Comparison of ENCODE assay signal across 15 mouse cellular contexts in the genomic region with DNA sequence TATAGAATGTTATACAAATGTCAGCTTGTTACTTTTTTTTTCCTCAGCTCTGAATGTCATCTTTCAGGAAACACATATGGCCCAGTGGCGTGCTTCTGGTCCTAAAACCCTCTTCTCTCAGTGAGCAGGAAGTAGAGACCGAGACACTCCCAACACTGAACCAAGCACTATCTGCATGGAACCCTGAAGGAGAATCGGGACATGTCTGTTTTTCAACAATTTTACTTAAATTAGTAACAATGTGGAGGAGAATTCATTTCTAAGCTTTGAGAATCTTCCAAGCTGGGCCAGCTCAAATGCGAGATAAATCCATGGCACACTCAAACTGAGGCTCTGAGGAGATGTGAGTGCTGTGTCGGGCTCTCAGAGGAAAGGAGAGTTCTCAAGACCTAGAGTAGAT.
"Had no signal": no experiment of that assay in that cellular context is flagged by ENCODE, and none has a peak within 500 bp of the region (broad histone marks: within the 10 kb centered on the region; RNA-seq: fewer than 3 reads in every experiment).

No protein-coding gene starts in this region.

- H3K4me2 ChIP-seq: limb, embryonic 15.5 days; liver, embryonic 12.5 days; lung, embryonic 14.5 days; neural tube, embryonic 12.5 days; stomach, embryonic 15.5 days had no signal

- H3K27me3 ChIP-seq: limb, embryonic 15.5 days; liver, embryonic 12.5 days; neural tube, embryonic 12.5 days; stomach, embryonic 15.5 days had no signal

- ATAC-seq: liver, embryonic 12.5 days had no signal

- H3K9ac ChIP-seq: limb, embryonic 15.5 days; liver, embryonic 12.5 days; lung, embryonic 14.5 days; neural tube, embryonic 12.5 days; stomach, embryonic 15.5 days had no signal

- H3K9me3 ChIP-seq: limb, embryonic 15.5 days; liver, embryonic 12.5 days; midbrain, embryonic 10.5 days; neural tube, embryonic 12.5 days; stomach, embryonic 15.5 days had no signal

- H3K4me1 ChIP-seq: liver, embryonic 12.5 days; neural tube, embryonic 12.5 days; stomach, embryonic 15.5 days had no signal

- H3K36me3 ChIP-seq: limb, embryonic 15.5 days; liver, embryonic 12.5 days; midbrain, embryonic 10.5 days; neural tube, embryonic 12.5 days; stomach, embryonic 15.5 days had no signal

- H3K4me3 ChIP-seq: limb, embryonic 15.5 days; liver, embryonic 12.5 days; midbrain, embryonic 10.5 days; neural tube, embryonic 12.5 days; stomach, embryonic 15.5 days had no signal

- H3K27ac ChIP-seq: limb, embryonic 15.5 days; liver, embryonic 12.5 days; midbrain, embryonic 10.5 days; neural tube, embryonic 12.5 days; stomach, embryonic 15.5 days had no signal

- DNase-seq: kidney, adult 8-10 months; kidney, postnatal 25 days; lung, embryonic 14.5 days; lung, postnatal 10 days; lung, postnatal 4 days; retina, postnatal 1 day; right cerebral cortex, postnatal 4 days; spleen, adult 18-20 months; thymus, adult 2 months; thymus, postnatal 25 days had no signal
